Mouse (Mus musculus) kidney, adult 2 months (tissue): ENCODE results near the gene Elf3. TPM values are rescaled to one million over a fixed set of nuclear protein-coding genes. Genes with fewer than 3 reads are reported as not detected.
A peak's percentile ranks its signal among the peaks of the same experiment; 100 is the strongest.
"Not testable (repeated sequence)": the region's sequence is repeated elsewhere in the genome, so short reads cannot be mapped to it uniquely, and the experiment has no call there.

ENCODE experiments used
- DNase-seq: peaks from one replicate; pipeline ENCODE4 v3.0.0; 2021
- H3K27ac ChIP-seq: fragments of 200-500 bp; 2 replicates; pipeline ENCODE4 v1.5.1; 2012; ENCODE audit warnings: low read depth, low read length, control low read depth, inconsistent platforms; ENCODE audit not compliant: insufficient read depth
- H3K27me3 ChIP-seq: fragments of 200-500 bp; replicated peaks from 2 replicates; pipeline ENCODE4 v1.6.1; 2012; ENCODE audit warnings: mild to moderate bottlenecking, moderate library complexity, low read length, inconsistent platforms; ENCODE audit not compliant: control insufficient read depth, insufficient read depth
- H3K36me3 ChIP-seq: fragments of 200-500 bp; 2 replicates; pipeline ENCODE4 v1.6.1; 2012; ENCODE audit warnings: mild to moderate bottlenecking, moderate library complexity, low read length, inconsistent platforms; ENCODE audit not compliant: control insufficient read depth, insufficient read depth
- H3K4me1 ChIP-seq: fragments of 200-500 bp; 2 replicates; pipeline ENCODE4 v1.6.1; 2011; ENCODE audit warnings: low read length; ENCODE audit not compliant: control insufficient read depth, insufficient read depth
- H3K4me3 ChIP-seq: fragments of 200-500 bp; 2 replicates; pipeline ENCODE4 v1.5.1; 2011; ENCODE audit warnings: mild to moderate bottlenecking, low read depth, low read length, control low read depth; ENCODE audit not compliant: insufficient read depth
- CTCF ChIP-seq: fragments of 200-500 bp; conservative IDR thresholded peaks from 2 replicates; pipeline ENCODE4 v1.5.1; 2011; ENCODE audit warnings: low read depth, mild to moderate bottlenecking, control low read depth, low read length, moderate library complexity, mixed read lengths; ENCODE audit not compliant: insufficient read depth, insufficient read length
- POLR2A ChIP-seq: fragments of 200-500 bp; IDR thresholded peaks from one replicate; pipeline ENCODE4 v1.6.1; 2011; ENCODE audit warnings: low read depth, low read length, control low read depth
- WGBS: fragments of 180-500 bp; shearing (Covaris S2); methylation state at CpG from one replicate; pipeline ENCODE4 v1.1.7; 2018; 5-methylcytosine and 5-hydroxymethylcytosine counted together
- polyA plus RNA-seq: library from polyadenylated mRNA; depleted of rRNA; stranded (reverse); fragments of >200 nt; gene quantifications from 2 replicates; pipeline ENCODE4 v1.2.3, GENCODE M21; 2012

Elf3 gene
- polyA plus RNA-seq, 1 experiment, result 23.1 TPM

GRCm38 (mm10) chr1:135237131-135237851 lies 21.1 kb downstream of the Elf3 start:
- H3K4me3 ChIP-seq, result no peak overlapping the region
- TF ChIP-seq CTCF, result no peak
- TF ChIP-seq POLR2A, result no peak
- peak; percentile 87 for DNase-seq
- H3K27me3 ChIP-seq, result no peaks in the 10 kb centered on the region
- no peaks in the 10 kb centered on the region for H3K36me3 ChIP-seq
- H3K4me1 ChIP-seq, result peaks cover 6% of the 10 kb centered on the region; the same call in 1 of the 2 replicates
- 38% methylated on average over 12 of the region's 12 CpGs for WGBS
- H3K27ac ChIP-seq, result no peak overlapping the region

DNA sequence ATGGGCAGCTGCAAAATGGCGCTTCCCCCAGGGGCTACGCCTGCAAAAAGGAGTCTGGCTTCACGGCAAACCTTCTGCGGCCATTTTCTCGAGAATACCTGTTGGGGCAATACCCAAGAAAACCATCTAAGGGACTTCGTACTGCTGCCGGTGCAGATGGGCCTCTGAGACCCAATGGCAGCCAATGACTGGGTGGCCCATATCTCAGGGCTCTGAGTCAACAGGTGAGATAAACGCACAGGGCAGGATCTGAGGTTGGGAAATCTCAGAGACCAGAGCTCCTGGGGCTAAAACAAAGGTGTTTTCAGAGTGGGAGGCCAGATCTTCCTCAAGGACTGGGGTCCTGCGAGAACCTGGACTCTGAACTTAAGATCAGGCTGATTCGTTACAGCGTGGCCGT lies 23.6 kb downstream of the Elf3 start:
- H3K27ac ChIP-seq, result no peak overlapping the region
- H3K27me3 ChIP-seq, result no peaks in the 10 kb centered on the region
- peaks cover 6% of the 10 kb centered on the region; the same call in 1 of the 2 replicates for H3K4me1 ChIP-seq
- TF ChIP-seq CTCF, result no peak
- no peak for TF ChIP-seq POLR2A
- no peak overlapping the region for H3K4me3 ChIP-seq
- DNase-seq, result no peak
- 86% methylated on average over 12 of the region's 12 CpGs for WGBS
- H3K36me3 ChIP-seq, result no peaks in the 10 kb centered on the region

GRCm38 (mm10) chr1:135233961-135234360 lies 24.4 kb downstream of the Elf3 start:
- Histone ChIP-seq H3K27me3 (no peaks in the 10 kb centered on the region), H3K27ac (no peak overlapping the region), H3K4me1 (peaks cover 6% of the 10 kb centered on the region; the same call in 1 of the 2 replicates), H3K36me3 (no peaks in the 10 kb centered on the region), H3K4me3 (no peak overlapping the region)
- 58% methylated on average over 6 of the region's 6 CpGs for WGBS
- peak; percentile 48 for DNase-seq
- TF ChIP-seq CTCF, result no peak

DNA sequence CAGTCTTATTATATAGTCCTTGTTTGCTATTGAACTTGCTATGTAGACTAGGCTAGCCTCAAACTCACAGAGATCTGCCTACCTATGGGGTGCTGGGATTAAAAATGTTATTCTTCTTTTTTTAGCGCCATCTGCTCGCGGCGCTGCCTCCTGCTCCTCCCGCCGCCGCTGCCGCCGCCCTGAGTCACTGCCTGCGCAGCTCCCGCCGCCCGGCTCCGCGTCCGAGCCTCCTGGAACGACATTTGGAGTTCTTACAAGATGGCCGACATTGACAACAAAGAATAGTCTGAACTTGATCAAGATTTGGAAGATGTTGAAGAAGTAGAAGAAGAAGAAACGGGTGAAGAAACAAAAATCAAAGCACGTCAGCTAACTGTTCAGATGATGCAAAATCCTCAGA lies 26.5 kb downstream of the Elf3 start:
- not testable (repeated sequence) for H3K27ac ChIP-seq, H3K4me1 ChIP-seq, DNase-seq, H3K36me3 ChIP-seq, H3K27me3 ChIP-seq, H3K4me3 ChIP-seq
- WGBS, result 82% methylated on average over 20 of the region's 20 CpGs

DNA sequence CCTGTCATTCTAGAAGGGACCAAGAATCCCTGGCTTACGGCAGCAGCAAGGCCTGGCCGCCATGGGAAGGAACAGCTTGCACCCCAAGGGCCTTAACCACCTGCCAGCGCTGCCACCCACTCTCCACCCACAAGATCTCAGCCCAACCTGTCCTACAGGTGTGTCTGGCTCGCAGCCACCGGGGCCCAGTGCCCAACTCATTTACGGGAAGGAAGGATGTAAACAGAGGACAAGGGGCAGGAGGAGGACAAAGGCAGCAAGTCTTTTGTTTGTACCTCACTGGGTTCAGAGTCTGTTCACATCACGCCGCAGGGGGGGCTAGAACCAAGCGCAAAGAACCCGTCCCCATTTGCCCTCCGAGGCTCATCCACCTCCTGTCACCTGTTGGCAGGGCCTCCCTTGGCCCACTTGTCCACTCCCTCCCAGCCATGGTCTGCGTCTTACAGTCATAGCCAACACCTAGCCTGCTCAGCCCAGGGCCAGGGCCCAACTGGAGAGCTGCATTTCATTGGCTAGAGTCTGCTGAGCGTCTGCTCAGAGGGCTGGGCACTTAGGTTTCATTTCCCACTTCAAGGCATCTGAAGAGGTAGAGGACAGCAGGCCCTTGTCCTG lies 30.9 kb downstream of the Elf3 start:
- H3K27ac ChIP-seq, result no peak overlapping the region

GRCm38 (mm10) chr1:135224981-135225604 lies 33.3 kb downstream of the Elf3 start:
- no peaks in the 10 kb centered on the region for H3K36me3 ChIP-seq
- no peak overlapping the region for H3K4me3 ChIP-seq
- H3K27ac ChIP-seq, result no peak overlapping the region

More for the DNA sequence above, 30.9 kb downstream of the Elf3 start:
- whole genome bisulfite sequencing, result 71% methylated on average over 13 of the region's 13 CpGs
- DNase-seq, result peak; percentile 72
- H3K4me3 ChIP-seq, result no peak overlapping the region
- TF ChIP-seq CTCF, result no peak
- TF ChIP-seq POLR2A, result no peak
- H3K27me3 ChIP-seq, result no peaks in the 10 kb centered on the region
- H3K4me1 ChIP-seq, result no peaks in the 10 kb centered on the region
- no peaks in the 10 kb centered on the region for H3K36me3 ChIP-seq

GRCm38 (mm10) chr1:135224147-135224546 lies 34.2 kb downstream of the Elf3 start:
- Histone ChIP-seq H3K4me1 (no peaks in the 10 kb centered on the region), H3K27ac (no peak overlapping the region), H3K4me3 (no peak overlapping the region), H3K27me3 (no peaks in the 10 kb centered on the region), H3K36me3 (no peaks in the 10 kb centered on the region)
- DNase-seq, result no peak
- TF ChIP-seq CTCF (no peak), POLR2A (no peak)
- WGBS, result 71% methylated on average over 3 of the region's 3 CpGs

More at GRCm38 (mm10) chr1:135224981-135225604, 33.3 kb downstream of the Elf3 start:
- TF ChIP-seq CTCF (no peak), POLR2A (no peak)
- no peaks in the 10 kb centered on the region for H3K4me1 ChIP-seq
- DNase-seq, result peak; percentile 17
- WGBS, result 39% methylated on average over 6 of the region's 6 CpGs
- H3K27me3 ChIP-seq, result no peaks in the 10 kb centered on the region
